Mouse (Mus musculus) liver, embryonic 16.5 days (tissue): ENCODE measurements around the gene Tnrc18. TPM values are rescaled to one million over a fixed set of nuclear protein-coding genes. Genes with fewer than 3 reads are reported as not detected.

ENCODE experiments used
- ATAC-seq: fragments of 200-750 bp; cut with Nextera tagmentation; 2 replicates; pipeline ENCODE4 v1.8.0; 2017; ENCODE audit warnings: low read depth, mild to moderate bottlenecking, moderate number of reproducible peaks, moderate library complexity
- H3K27ac ChIP-seq: fragments of 300-500 bp; sonication (generic); 2 replicates; pipeline ENCODE4 v1.5.1; 2014; ENCODE audit warnings: mild to moderate bottlenecking, low read length
- H3K27me3 ChIP-seq: fragments of 300-500 bp; sonication (generic); 2 replicates; pipeline ENCODE4 v1.6.1; 2014; ENCODE audit warnings: low read depth, low read length, mixed read lengths; ENCODE audit not compliant: control insufficient read depth, insufficient read depth
- H3K36me3 ChIP-seq: fragments of 300-500 bp; sonication (generic); 2 replicates; pipeline ENCODE4 v1.6.1; 2014; ENCODE audit warnings: mild to moderate bottlenecking; ENCODE audit not compliant: control insufficient read depth, insufficient read depth
- H3K4me1 ChIP-seq: fragments of 300-500 bp; sonication (generic); 2 replicates; pipeline ENCODE4 v1.6.1; 2014; ENCODE audit warnings: low read depth, low read length, mixed read lengths; ENCODE audit not compliant: control insufficient read depth
- H3K4me2 ChIP-seq: fragments of 300-500 bp; sonication (generic); 2 replicates; pipeline ENCODE4 v1.6.1; 2014; ENCODE audit warnings: low read depth, low read length, mixed read lengths
- H3K4me3 ChIP-seq: fragments of 300-500 bp; sonication (generic); 2 replicates; pipeline ENCODE4 v1.5.1; 2014; ENCODE audit warnings: low read depth, mild to moderate bottlenecking, low read length
- H3K9ac ChIP-seq: fragments of 300-500 bp; sonication (generic); 2 replicates; pipeline ENCODE4 v1.6.1; 2014; ENCODE audit warnings: low read depth, low read length
- H3K9me3 ChIP-seq: fragments of 300-500 bp; sonication (generic); replicated peaks from 2 replicates; pipeline ENCODE4 v1.6.1; 2016; ENCODE audit warnings: low read length; ENCODE audit not compliant: control insufficient read depth
- WGBS: fragments of 180-500 bp; shearing (Covaris S2); extraction: QIAGEN DNeasy Blood & Tissue Kit; methylation state at CpG from one replicate; pipeline ENCODE4 v1.1.7; 2014; ENCODE audit not compliant: insufficient replicate concordance; 5-methylcytosine and 5-hydroxymethylcytosine counted together
- polyA plus RNA-seq: library from polyadenylated mRNA; unstranded; fragments of >200 nt; fragmentation: Nextera tagmentation; extraction: Ambion mirVana; gene quantifications from 2 replicates; pipeline ENCODE4 v1.2.1, GENCODE M21; 2015

The Tnrc18 gene
- polyA plus RNA-seq, 1 experiment from 2014 or later = 3.4 TPM

GRCm38 (mm10) chr5:142801977-142802376, 15.5 kb downstream of the Tnrc18 start:
- H3K4me2 ChIP-seq = peak overlapping the region; percentile 46
- no peaks in the 10 kb centered on the region for H3K36me3 ChIP-seq
- peak overlapping the region; percentile 18; the same call in 1 of the 2 replicates for H3K9ac ChIP-seq
- H3K9me3 ChIP-seq = no peaks in the 10 kb centered on the region
- ATAC-seq = peak; percentile 77
- WGBS = 38% methylated on average over 2 of the region's 2 CpGs
- H3K4me1 ChIP-seq = peaks cover 44% of the 10 kb centered on the region
- no peaks in the 10 kb centered on the region for H3K27me3 ChIP-seq
- peak overlapping the region; percentile 14; the same call in 1 of the 2 replicates for H3K4me3 ChIP-seq
- H3K27ac ChIP-seq = peak overlapping the region; percentile 54

- whole genome bisulfite sequencing = 27% methylated on average over 6 of the region's 6 CpGs
Measured at GRCm38 (mm10) chr5:142800656-142801055, 16.8 kb downstream of the Tnrc18 start.

GRCm38 (mm10) chr5:142800198-142800597, 17.3 kb downstream of the Tnrc18 start:
- H3K36me3 ChIP-seq = no peaks in the 10 kb centered on the region
- H3K27me3 ChIP-seq = no peaks in the 10 kb centered on the region
- peak; percentile 26 for ATAC-seq
- H3K4me2 ChIP-seq = peak overlapping the region; percentile 37
- 17% methylated on average over 8 of the region's 8 CpGs for WGBS
- H3K4me3 ChIP-seq = no peak overlapping the region; the same call in 1 of the 2 replicates
- no peaks in the 10 kb centered on the region for H3K9me3 ChIP-seq
- peaks cover 44% of the 10 kb centered on the region for H3K4me1 ChIP-seq
- 0 out of 2 replicates have a peak overlapping the region, but pooled peaks have one; percentile 0 for H3K27ac ChIP-seq
- peak overlapping the region; percentile 55 for H3K9ac ChIP-seq

More at GRCm38 (mm10) chr5:142800656-142801055, 16.8 kb downstream of the Tnrc18 start:
- peaks cover 44% of the 10 kb centered on the region for H3K4me1 ChIP-seq
- peak overlapping the region; percentile 37 for H3K4me2 ChIP-seq
- H3K4me3 ChIP-seq = no peak overlapping the region; the same call in 1 of the 2 replicates
- H3K36me3 ChIP-seq = no peaks in the 10 kb centered on the region
- H3K9ac ChIP-seq = peak overlapping the region; percentile 17
- ATAC-seq = no peak
- H3K27me3 ChIP-seq = no peaks in the 10 kb centered on the region
- no peaks in the 10 kb centered on the region for H3K9me3 ChIP-seq
- H3K27ac ChIP-seq = peak overlapping the region; percentile 54; the same call in 1 of the 2 replicates

- H3K4me3 ChIP-seq = no peak overlapping the region
- no peaks in the 10 kb centered on the region for H3K9me3 ChIP-seq
- ATAC-seq = no peak
- H3K36me3 ChIP-seq = no peaks in the 10 kb centered on the region
- WGBS = 66% methylated on average over 4 of the region's 4 CpGs
- no peak overlapping the region for H3K9ac ChIP-seq
- no peak overlapping the region for H3K27ac ChIP-seq
- no peaks in the 10 kb centered on the region for H3K27me3 ChIP-seq
- peak overlapping the region; percentile 37; the same call in 1 of the 2 replicates for H3K4me2 ChIP-seq
- peaks cover 44% of the 10 kb centered on the region for H3K4me1 ChIP-seq
Measured at GRCm38 (mm10) chr5:142799259-142799658, 18.2 kb downstream of the Tnrc18 start.

GRCm38 (mm10) chr5:142798190-142798589, 19.3 kb downstream of the Tnrc18 start:
- H3K36me3 ChIP-seq = no peaks in the 10 kb centered on the region
- H3K4me1 ChIP-seq = peaks cover 39% of the 10 kb centered on the region
- no peak overlapping the region for H3K4me3 ChIP-seq
- WGBS = 84% methylated on average over 12 of the region's 12 CpGs
- H3K4me2 ChIP-seq = no peak overlapping the region
- H3K9ac ChIP-seq = no peak overlapping the region
- no peaks in the 10 kb centered on the region for H3K9me3 ChIP-seq
- H3K27ac ChIP-seq = no peak overlapping the region
- no peak for ATAC-seq
- no peaks in the 10 kb centered on the region for H3K27me3 ChIP-seq

- Histone ChIP-seq H3K9ac (no peak overlapping the region), H3K9me3 (no peaks in the 10 kb centered on the region), H3K36me3 (no peaks in the 10 kb centered on the region), H3K27ac (no peak overlapping the region), H3K27me3 (no peaks in the 10 kb centered on the region), H3K4me2 (no peak overlapping the region), H3K4me1 (peaks cover 37% of the 10 kb centered on the region), H3K4me3 (no peak overlapping the region)
- ATAC-seq = no peak
- 70% methylated on average over 13 of the region's 13 CpGs for WGBS
Measured at GRCm38 (mm10) chr5:142797620-142798019, 19.8 kb downstream of the Tnrc18 start.

GRCm38 (mm10) chr5:142796921-142797320, 20.5 kb downstream of the Tnrc18 start:
- Histone ChIP-seq H3K4me3 (no peak overlapping the region), H3K4me1 (peaks cover 30% of the 10 kb centered on the region), H3K27ac (no peak overlapping the region), H3K9me3 (no peaks in the 10 kb centered on the region), H3K4me2 (no peak overlapping the region), H3K27me3 (no peaks in the 10 kb centered on the region), H3K36me3 (no peaks in the 10 kb centered on the region), H3K9ac (no peak overlapping the region)
- WGBS = 67% methylated on average over 4 of the region's 4 CpGs
- ATAC-seq = no peak

- H3K9me3 ChIP-seq = no peaks in the 10 kb centered on the region
- 39% methylated on average over 13 of the region's 13 CpGs for WGBS
- peak overlapping the region; percentile 13 for H3K27ac ChIP-seq
- H3K9ac ChIP-seq = peak overlapping the region; percentile 7; the same call in 1 of the 2 replicates
- no peaks in the 10 kb centered on the region for H3K27me3 ChIP-seq
- no peaks in the 10 kb centered on the region; the same call in 1 of the 2 replicates for H3K36me3 ChIP-seq
- H3K4me2 ChIP-seq = 0 out of 2 replicates have a peak overlapping the region, but pooled peaks have one; percentile 18
- peaks cover 10% of the 10 kb centered on the region for H3K4me1 ChIP-seq
- ATAC-seq = peak; percentile 79
- peak overlapping the region; percentile 32 for H3K4me3 ChIP-seq
Measured at GRCm38 (mm10) chr5:142794582-142794981, 22.9 kb downstream of the Tnrc18 start.

GRCm38 (mm10) chr5:142794161-142794560, 23.3 kb downstream of the Tnrc18 start:
- Histone ChIP-seq H3K4me2 (0 out of 2 replicates have a peak overlapping the region, but pooled peaks have one; percentile 18), H3K27me3 (no peaks in the 10 kb centered on the region), H3K4me1 (peaks cover 6% of the 10 kb centered on the region), H3K9ac (peak overlapping the region; percentile 7; the same call in 1 of the 2 replicates), H3K9me3 (no peaks in the 10 kb centered on the region), H3K4me3 (peak overlapping the region; percentile 32), H3K27ac (no peak overlapping the region), H3K36me3 (peaks cover 3% of the 10 kb centered on the region; the same call in 1 of the 2 replicates)
- WGBS = 20% methylated on average over 2 of the region's 2 CpGs
- ATAC-seq = no peak
